Mouse (Mus musculus) skeletal muscle tissue, adult 2 months (tissue): ENCODE data around the gene Plk2.
"Not testable (repeated sequence)": the region's sequence is repeated elsewhere in the genome, so short reads cannot be mapped to it uniquely, and the experiment has no call there.

Source experiments
- DNase-seq: peaks from one replicate; pipeline ENCODE4 v3.0.0-alpha.2; 2012; ENCODE audit warnings: low read depth, low spot score

The Plk2 gene

DNA sequence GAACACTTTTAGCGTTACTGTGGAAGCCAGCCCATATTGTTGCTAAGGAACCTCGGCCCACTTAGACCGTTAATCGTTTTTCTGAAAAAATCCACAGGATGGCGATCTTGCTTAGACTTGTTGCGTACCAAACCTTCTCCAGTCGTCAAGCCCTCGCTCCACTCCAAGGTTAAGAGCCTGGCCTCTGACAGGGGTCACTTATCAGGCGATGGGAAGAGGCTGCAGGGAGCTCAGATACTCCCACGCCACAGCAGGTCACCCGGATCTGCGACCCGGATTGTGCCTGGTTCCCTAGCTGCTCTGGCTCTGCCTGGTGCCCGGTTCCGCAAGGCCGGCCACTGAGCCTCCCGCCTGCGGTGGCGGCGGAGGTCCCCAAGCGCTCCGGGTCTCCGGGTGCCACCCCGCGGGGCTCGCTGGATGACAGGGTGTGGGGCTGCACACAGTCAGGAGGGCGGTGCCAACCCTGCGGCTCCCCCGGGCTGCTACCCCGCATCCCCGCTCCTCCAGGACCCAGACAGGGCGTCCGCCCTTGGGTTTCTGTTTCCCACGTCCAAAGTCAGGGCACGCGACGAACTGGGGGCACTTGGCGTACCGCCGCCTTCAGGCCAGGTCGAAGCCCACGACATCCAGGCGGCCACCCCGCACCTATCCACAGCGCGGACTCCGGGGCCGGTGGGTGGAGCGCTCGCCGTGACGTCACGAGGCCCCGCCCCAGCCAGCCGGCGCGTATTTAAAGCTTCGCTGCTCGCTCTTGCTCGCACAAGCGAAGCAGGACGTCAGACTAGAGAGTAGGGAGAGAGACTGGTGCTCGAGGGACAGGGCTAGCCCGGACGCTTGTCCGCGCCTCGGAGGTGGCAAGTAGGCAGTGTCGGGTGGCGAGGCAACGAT, at the start of gene Plk2:
TSS of gene Plk2 (plus strand) at position 756 of the 888 bp plus-strand sequence.
- peak; percentile 88 for DNase-seq

DNA sequence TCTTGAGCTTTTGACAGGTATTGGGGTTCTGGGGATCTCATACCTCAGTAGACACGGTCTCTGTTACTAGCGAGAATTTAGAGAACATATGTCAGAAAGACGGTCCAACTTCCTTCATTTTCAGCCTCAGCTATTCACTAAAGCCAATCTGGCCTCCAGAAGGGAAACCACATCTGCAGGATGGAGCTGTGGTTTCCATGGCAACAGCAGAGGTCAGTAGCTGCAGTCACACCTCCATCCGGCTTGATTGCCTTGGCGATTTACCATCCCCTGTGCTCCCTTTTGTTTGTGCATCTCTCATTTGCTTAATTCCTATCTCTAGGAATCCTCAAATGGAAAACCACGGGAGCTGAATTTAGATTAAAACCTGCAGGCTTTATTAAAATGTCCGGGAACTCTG, 48.1 kb upstream of the Plk2 start:
- DNase-seq = no peak

DNA sequence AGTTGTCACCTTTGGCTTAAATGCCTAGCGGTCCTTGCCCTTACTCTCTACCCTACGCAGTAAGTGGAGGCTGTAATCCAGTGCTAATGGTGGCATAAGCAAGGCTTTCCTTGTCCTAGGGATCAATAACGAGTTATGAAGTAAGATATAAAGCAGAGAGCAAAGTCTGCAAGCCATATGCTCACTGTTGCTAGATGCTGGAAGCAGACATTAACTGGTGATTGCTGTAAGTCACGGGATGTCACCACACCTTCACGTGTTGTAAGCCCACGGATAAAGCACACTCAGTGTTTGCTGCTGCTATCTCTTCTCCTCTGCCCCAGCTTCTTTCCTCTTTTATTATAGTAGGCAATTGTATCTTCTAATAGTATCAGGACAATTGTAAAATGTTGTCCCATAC, 43.8 kb upstream of the Plk2 start:
- no peak for DNase-seq

DNA sequence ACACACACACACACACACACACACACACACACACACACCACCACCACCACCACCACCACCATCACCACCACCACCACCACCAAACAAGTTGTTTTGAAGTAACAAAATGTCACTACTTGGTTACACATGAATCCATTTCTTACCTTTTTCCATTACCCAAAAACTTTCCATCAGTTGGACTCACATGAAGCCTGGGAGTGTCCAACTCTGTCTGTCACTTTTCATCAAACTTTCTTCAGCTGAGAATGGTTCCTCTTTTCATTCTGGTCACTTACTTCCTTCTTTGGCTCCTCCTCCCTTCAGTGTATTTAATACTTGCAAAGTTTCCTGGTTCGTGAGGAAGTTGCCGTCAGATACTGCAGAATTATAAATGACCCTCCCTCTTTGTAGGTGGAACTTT, 37.9 kb upstream of the Plk2 start, which contains the start of gene Gapt:
TSS of gene Gapt (minus strand) at position 259 of the 400 bp plus-strand sequence.
- DNase-seq = no peak

DNA sequence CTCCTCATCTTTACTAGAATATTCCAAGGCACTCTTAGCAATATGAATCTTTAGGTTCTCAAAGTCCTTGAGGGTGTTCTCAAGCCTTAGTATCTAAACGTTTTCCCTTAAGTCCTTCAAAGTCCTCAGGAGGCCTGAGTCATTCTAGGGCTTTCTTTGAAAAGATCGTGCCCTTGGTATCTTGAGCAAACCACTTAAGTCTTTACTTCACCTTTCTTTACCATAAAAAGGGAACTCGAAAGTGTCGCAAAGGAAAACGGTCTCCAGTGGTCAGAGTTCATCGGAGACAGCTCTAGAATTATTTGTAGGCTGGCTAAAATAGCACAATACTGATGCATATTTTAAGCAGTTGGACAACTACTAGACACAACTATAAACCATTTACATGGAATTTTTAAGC, 31.1 kb upstream of the Plk2 start:
- no peak for DNase-seq

DNA sequence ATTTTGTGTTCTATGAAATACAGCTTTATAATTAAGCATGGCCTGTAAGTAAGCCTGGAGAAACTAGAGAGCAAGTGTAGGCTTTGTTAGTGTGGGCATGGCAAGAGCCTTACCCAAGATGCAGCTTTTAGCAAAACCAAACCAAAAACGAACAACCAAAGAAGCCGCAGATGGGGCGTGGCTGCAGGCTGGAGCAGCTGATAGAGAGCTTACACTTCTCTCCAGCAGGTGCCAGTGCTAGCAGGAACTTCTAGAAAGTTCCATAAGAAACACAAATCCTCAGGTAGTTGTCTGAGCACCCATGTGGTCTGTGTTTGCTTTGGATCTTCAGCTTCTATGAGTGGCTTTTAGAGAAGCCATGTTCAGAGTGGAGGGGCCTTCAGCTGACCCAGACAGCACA, 28.4 kb upstream of the Plk2 start:
- DNase-seq = no peak

DNA sequence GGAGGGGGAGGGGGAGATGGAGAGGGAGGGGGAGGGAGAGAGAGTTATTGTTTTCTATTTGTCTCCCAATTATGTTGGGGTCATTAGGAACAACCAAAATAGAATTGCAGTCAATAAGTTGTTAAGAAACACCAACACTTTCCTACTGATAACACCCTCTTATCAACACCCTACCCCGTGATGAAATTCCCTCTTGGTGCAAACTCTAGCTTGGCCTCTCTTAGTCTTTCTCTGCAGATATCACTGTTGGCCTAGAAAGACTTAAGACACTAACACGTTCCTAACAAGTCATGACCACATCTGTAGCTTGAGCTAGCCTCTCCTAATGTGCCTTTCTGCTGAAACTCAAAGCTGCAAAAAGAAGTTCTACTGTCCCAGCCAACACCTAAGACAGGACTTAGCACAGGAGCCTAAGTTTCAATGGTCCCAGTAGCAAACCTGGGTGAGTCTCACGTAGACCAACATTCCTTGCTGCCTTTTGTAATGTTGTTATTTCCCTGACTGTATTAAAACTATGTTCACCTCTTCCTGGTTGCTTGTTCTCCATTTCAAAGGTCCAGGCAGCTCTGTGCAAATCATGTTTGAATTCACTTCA, 26.8 kb upstream of the Plk2 start:
- DNase-seq = no peak

DNA sequence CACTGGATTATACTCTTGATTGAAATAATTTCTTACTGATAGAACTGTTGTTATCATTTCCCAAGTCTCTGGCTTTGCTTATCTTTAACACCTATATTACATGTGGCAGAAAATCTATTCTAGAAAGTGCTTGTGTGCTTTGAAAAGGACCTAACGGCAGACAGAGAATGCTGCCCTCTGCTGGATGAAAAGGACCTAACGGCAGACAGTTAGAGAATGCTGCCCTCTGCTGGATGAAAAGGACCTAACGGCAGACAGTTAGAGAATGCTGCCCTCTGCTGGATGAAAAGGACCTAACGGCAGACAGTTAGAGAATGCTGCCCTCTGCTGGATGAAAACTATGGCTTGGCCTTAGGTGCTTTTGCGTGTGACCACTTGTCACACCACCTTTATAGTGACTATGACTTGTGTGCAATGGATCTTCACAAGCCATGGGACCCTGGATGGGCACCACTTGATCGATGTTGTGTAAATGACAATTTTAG, 26.2 kb upstream of the Plk2 start:
- DNase-seq = peak; percentile 51

DNA sequence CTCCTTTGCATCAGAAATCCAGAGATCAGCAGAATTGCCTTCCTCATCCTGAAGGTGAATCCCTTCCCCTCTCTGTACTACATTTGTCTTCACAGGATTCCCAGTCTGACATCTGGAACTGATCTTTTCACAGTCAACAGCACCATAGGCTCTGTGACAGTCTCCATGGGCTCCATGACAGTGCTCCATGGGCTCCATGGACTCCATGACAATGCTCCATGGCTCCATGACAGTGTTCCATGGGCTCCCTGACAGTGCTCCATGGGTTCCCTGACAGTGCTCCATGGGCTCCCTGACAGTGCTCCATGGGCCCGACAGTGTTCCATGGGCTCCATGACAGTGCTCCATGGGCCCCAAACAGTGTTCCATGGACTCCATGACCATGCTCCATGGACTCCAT, 25.2 kb upstream of the Plk2 start:
- no peak for DNase-seq

DNA sequence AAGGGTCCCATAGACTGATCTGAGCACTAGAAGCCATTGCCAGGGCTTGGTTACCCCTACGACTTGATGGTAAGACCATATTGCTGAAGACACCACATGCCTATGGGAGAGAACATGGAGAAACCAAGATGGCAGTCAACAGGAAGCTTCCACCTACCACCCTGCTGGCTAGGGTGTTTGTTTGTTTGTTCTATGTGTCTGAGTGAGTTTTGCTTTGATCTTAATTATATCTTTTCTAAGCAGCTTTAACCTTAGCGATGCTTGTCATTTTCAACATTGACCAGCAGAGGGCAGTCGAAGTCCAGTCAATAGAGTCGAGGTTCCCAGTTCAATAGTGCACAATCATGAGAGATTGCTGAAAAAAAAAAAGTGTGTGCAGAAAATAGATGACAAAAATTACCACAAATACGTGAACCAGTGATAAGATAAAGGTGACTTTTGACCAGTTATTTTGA, 12.4 kb upstream of the Plk2 start:
- no peak for DNase-seq

DNA sequence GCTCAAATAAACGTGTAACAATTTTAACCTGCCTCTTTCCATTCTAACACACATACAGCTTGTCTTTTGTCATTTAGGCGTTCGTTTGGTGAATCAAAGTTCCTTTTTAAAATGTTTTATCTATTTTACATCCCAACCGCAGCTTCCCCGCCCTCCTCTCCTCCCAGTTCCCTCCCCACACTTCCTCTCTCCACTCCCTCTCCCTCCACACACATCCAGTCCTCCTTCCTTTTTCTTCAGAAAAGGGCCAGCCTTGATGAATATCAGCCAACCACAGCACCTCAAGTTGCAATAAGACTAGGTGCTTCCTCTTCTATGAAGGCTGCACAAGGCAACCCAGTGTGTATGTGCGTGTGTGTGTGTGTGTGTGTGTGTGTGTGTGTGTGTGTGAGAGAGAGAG, 10.3 kb upstream of the Plk2 start:
- no peak for DNase-seq

DNA sequence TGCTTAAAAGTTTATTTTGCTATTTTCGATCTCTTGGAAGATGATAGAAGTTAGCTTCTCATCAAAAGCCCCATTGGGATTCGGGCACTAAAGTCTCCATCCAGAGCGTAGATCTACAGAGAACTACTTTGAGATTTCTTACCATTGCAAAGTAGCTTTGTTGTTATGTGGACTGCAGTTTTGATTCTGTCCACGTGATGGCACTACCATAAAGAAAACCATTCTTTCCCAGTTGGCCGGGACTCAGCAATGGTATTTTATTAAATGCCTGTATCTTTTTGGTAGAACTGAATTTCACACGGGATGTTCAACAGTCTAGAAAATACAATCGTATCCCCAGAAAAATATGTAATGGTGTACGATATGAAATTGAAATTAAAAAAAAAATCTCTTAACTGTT, 2.6 kb upstream of the Plk2 start:
- no peak for DNase-seq

DNA sequence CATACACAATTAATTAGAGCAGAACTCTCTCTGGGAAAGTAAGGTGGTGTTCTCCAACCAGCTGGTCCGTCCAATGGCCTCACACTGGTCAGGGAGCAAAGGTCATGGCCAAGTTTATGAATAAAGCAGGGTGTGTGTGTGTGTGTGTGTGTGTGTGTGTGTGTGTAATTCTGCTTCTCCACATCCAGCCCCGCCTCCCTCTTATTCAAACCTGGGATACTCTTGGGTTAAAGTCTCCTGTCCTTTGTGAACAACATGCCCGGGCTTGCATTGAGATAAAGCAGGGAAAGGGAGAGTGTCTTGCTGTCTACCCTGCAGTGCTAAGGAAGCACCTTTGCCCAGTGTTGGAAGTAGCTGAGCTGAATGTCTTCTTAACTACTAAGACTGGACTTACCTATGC, 2.2 kb upstream of the Plk2 start:
- no peak for DNase-seq

DNA sequence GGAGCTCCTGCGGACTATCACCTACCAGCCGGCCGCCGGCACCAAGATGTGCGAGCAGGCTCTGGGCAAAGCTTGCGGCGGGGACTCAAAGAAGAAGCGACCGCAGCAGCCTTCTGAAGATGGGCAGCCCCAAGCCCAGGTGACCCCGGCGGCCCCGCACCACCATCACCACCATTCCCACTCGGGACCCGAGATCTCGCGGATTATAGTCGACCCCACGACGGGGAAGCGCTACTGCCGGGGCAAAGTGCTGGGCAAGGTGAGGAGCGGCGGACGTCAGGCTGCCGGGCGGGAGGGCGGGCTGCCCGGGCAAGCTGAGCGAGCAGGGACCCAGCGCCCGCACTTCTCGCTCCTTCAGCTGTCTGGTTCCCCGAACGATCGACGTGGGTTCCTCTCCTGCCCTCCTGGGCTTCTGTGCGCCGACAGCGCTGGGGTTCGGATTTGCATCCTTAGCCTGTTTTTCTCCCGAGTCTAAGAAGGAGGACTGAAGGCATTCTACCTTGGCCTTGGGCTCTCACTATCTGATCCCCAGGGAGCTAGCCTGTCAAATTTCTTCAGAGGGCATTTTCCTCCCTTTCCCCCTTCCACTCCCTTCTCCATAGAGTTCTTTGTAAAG, 441 bp downstream of the Plk2 start:
- DNase-seq = no peak

DNA sequence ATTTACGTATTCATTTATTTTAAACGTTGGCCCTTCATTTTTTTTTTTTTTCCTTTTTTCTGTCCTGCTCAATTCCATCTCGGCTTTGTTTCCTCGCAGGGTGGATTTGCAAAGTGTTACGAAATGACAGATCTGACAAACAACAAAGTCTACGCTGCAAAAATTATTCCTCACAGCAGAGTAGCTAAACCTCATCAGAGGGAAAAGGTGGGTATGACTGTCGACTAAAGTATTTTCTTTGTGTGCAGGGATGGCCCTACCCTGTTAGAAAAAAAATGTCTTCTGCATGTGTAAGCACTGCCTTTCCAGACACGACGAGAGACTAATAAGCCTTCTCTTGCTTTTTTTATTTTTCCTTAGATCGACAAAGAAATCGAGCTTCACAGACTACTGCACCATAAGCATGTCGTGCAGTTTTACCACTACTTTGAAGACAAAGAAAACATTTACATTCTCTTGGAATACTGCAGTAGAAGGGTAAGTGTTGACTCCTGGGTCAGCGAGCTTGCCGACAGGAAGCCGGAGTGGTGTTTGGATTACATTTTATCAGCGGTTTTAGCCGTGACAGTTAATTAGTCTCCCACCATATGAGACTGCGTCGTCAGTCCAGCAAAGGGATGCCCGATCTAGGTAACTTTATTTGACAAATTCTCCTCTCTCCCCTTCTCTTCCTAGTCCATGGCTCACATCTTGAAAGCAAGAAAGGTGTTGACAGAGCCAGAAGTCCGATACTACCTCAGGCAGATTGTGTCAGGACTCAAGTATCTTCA, 1.3 kb downstream of the Plk2 start:
- no peak for DNase-seq

DNA sequence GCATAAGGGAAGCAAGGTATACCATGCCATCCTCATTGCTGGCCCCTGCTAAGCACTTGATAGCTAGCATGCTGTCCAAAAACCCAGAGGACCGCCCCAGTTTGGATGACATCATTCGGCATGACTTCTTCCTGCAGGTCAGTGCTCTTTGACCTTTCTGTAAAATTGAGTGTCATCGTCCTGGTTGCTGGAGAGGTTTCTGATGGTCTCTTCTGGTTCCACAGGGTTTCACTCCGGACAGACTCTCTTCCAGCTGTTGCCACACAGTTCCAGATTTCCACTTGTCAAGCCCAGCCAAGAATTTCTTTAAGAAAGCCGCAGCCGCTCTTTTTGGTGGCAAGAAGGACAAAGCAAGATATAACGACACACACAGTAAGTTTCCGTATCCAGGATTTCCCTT, 2.9 kb downstream of the Plk2 start:
- no peak for DNase-seq

DNA sequence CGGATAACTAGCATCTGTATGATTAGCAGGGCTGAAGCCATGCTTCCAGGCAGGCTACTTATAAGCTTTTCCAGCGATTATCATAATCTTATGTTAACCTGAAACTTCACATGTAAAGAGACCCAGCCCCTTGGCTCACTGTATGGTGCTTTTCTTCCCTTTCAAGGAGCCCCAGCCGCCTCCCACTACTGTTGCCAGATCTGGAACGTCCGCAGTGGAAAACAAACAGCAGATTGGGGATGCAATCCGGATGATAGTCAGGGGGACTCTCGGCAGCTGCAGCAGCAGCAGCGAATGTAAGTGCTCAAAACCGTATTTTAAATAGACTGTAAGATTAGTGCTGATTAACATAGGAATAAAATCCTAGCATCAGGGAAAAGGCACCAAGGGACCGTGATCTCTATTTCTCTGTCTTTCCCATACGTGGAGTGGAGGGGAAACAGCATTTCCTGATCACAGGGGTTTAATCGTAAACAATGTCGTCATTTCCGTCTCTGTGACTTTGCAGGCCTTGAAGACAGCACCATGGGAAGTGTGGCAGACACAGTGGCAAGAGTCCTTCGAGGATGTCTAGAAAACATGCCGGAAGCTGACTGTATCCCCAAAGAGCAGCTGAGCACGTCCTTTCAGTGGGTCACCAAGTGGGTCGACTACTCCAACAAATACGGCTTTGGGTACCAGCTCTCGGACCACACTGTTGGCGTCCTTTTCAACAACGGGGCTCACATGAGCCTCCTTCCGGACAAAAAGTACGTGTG, 3.8 kb downstream of the Plk2 start:
- DNase-seq = no peak

DNA sequence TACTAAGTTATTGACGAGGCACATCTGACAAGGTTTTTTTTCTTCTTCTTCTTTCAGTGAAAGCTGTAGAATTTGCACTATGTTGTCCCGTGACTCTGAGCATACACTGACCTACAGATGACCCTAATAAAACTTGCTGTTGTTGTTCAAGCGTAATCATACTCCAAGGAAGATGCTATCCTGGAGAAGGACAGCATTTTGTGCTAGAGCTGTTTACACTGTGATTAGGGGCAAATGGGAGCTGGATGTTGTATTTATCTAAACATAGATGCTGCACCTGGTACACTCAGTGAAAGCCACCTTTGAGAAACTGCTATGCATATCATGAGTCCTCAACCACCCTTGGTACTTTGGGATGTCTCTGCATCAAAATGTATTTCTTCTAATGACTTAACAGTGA, 6.6 kb downstream of the Plk2 start:
- no peak for DNase-seq

DNA sequence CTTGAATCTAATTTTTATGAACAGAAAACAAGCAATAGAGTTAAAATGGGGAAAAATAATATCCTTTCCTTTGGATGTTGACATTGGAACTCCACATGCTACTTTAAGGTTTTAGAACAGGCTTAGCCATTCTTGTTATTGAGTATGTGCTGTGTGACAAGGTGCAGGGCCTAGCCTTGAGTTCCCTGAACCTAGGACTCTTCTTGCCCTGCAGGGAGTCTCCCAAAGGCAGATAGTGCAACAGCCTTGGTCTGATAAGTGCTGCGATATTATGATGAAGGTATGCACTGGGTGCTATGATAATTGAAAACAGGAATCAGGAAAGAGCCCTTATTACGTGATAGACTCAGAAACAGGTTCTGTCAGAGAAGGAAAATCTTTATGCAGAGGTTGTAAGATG, 7.0 kb downstream of the Plk2 start:
- DNase-seq = no peak

DNA sequence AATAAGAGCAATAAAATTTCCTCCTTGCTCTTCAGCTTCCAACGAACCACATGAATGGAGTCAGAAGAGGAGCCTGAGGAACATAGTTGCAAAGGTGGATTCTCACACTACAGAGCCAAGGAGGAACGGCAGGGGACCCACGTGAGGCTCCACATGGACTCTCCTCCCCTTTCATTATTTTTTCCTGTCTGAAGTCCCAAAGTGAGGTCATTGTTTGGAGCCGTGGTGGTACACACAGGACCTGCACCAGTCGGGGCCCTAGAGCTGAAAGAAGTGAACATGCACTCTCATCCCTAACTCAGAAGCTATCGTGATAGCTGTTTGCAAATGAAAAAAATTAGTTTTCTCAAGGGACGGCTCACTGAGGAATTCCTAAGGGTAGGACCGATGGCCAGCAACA, 9.2 kb downstream of the Plk2 start:
- no peak for DNase-seq

DNA sequence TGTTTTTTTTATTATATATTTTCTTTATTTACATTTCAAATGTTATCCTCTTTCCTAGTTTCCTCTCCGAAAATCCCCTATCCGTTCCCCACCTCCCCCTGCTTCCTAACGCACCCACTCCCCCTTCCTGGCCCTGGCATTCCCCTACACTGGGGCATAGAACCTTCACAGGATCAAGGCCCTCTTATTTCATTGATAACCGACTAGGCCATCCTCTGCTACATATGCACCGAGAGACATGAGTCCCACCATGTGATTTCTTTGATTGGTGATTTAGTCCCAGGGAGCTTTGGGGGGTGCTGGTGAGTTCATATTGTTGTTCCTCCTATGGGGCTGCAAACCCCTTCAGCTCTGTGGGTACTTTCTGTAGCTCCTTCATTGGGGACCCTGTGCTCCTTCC, 9.8 kb downstream of the Plk2 start:
- not testable (repeated sequence) for DNase-seq
